Mouse (Mus musculus) frontal cortex, postnatal 14 days (tissue): ENCODE measurements around the gene Zfand4.
"Not testable (repeated sequence)": the region's sequence is repeated elsewhere in the genome, so short reads cannot be mapped to it uniquely, and the experiment has no call there.

ENCODE experiments used
- DNase-seq, 2 experiments: peaks; one replicate each; pipeline ENCODE4 v3.0.0; 2022; ENCODE audit warnings: low spot score in 2 of 2

The Zfand4 gene

DNA sequence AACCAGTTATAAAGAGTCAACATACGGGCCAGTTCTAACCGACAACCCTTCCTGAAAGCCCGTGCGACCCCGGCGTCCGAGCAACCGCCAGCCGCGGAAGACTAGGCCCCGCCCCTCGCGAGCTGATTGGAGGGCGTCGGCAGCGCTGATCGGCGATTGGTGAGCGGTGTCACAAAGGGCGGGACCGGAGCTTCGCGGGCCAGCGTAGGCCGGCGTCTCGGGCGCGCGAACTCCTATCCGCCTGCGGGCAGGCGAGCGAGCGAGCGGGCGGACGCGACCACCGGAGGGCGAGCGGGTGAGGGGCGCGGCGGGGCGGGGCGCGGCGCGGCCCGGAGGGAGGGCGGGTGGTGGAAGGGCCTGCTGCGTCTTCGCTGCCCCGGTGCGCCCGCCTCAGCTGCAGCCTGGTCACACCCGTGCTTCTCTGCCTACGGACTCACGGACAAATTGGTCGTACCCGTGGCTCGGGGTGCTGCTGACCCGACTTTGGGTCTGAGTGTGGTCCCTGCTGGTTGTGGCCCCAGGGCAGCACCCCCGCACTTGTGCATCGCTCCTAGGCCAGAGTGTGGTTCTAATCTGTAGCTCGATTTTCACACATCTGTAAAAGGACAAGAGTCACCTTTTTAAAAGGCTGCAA is at the start of gene Zfand4:
Gene Zfand4, plus strand, starts transcription at position 205 of the 634 bp plus-strand sequence.
- peak; percentile 76 to 84 for DNase-seq

GRCm38 (mm10) chr6:116227767-116228166 is 36.3 kb upstream of the Zfand4 start:
- DNase-seq = no peak

DNA sequence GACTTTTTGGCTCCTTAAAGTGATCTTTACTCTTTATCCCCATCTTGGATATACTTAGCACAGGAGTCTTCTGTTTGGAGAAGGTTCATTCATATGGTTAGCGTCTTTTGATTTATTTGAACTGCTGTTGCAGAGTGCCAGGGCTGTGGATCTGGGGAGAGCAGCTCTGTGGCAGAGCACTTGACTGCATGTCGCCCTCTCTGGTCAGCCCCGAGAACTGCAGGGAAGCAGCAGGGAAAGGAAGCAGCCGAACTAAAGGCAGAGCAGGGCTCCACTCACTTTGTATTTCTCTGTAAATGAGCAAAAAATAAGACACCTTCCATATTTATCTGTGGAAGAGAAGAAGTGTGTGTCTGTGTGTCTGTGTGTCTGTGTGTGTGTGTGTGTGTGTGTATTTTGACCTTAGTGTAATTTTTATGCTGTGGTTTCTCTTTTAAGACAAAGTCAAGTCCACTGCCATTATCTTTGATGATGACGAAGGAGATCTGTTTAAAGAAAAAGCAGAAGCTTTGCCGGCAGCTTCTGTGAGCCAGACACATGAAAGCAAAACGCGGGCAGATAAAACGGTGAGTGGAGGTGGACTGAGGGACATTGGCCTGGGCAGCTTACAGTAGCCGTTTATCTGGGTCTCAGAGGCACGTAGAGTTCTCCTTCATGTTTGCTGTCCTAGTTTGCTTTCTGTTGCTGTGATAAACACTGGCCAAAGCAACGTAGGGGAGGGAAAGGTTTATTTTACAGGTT is 35.1 kb upstream of the Zfand4 start:
- DNase-seq = peak; percentile 27 to 71

- DNase-seq = not testable (repeated sequence)
These were observed 29.2 kb upstream of the Zfand4 start for GRCm38 (mm10) chr6:116234821-116235220.

GRCm38 (mm10) chr6:116235336-116235735 is 28.7 kb upstream of the Zfand4 start:
- DNase-seq = no peak

DNA sequence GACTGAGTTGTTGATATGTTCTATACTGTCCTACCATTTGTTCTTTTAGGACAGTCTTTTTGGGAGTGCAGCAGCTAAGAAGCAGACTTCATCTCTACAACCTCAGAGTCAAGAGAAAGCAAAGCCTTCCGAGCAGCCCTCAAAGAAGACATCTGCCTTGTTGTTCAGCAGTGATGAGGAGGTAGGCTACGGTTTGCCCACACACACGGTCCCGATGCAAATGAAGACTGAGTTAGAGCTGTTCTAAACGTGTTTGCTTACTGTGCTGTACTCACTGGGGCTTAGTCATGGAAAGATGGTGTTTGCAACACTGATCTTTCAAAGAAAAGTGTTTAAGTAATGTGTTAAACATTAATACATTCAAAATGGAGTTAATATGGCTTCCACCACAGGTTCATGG is 25.9 kb upstream of the Zfand4 start:
- DNase-seq = no peak

DNA sequence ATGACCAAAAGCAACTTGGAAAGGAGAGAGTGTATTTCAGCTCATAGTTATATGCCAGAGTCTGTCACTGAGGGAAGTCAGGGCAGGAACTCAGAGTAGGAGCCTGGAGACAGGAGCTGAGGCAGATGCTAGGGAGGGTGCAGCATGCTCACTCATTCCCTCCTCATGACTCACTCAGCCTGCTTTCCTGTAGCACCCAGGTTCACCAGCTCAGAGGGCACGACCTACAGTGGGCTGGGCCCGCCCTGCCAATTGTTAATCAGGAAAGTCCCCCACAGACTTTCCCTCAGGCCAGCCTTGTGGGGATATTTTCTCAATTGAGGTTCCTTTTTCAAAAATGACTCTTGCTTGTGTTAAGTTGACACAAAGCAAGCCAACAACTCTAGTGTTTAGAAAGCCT is 23.7 kb upstream of the Zfand4 start:
- DNase-seq = no peak

DNA sequence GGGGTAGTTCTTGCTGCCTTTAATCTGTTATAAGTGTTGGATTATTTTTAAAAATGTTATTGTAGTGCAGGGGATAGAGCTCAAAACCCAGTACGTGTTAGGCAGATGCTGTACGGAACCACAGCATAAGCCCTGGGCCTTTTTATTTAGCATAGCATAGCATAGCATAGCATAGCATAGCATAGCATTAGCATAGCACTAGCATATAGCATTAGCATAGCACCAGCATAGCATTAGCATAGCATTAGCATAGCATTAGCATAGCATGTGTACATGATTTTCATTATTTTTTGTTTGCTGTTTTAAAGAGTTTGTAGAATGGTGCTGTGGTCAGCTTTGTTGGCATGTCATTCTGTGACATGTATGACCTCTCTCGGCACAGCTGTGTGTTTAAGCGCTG is 4.4 kb upstream of the Zfand4 start:
- no peak for DNase-seq

DNA sequence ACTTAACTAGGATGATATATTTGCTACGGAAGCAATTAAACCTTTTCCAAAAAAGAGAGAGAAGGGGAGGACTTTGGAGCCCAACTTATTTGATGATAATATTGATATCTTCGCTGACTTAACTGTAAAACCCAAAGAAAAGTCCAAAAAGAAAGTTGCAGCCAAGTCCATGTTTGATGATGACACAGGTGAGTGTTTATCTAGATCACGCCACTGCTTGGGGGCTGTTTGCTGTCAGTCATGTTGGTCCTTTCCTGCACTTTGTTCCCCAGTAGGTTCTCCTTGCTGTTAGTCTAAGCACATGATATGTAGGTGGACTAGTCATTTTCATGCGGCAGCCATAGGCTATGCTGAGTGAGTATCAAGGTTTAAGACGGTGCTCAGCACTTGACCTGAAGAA is 3.5 kb upstream of the Zfand4 start:
- DNase-seq = no peak

GRCm38 (mm10) chr6:116262824-116263223 is 1.2 kb upstream of the Zfand4 start:
- no peak for DNase-seq

GRCm38 (mm10) chr6:116264836-116265235 is 814 bp downstream of the Zfand4 start:
- DNase-seq = no peak

DNA sequence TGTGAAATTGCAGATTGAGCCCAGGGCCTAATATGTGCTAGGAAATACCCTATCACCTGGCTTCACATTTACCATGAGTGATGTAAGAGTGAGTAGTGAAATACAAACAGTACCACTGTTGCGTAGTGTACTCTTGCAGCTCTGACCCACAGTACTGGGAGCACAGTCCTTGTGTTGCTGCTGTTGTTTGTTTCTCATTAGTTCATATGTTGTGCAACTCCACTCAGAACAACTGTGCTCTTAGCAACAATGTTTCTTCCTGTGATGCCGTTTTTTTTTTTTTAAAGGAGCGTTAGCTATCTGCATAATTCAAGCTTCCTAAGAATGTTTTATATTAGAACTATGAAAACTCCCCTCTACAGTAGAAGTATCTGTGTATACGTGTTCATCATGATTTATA is 1.6 kb downstream of the Zfand4 start:
- DNase-seq = no peak

DNA sequence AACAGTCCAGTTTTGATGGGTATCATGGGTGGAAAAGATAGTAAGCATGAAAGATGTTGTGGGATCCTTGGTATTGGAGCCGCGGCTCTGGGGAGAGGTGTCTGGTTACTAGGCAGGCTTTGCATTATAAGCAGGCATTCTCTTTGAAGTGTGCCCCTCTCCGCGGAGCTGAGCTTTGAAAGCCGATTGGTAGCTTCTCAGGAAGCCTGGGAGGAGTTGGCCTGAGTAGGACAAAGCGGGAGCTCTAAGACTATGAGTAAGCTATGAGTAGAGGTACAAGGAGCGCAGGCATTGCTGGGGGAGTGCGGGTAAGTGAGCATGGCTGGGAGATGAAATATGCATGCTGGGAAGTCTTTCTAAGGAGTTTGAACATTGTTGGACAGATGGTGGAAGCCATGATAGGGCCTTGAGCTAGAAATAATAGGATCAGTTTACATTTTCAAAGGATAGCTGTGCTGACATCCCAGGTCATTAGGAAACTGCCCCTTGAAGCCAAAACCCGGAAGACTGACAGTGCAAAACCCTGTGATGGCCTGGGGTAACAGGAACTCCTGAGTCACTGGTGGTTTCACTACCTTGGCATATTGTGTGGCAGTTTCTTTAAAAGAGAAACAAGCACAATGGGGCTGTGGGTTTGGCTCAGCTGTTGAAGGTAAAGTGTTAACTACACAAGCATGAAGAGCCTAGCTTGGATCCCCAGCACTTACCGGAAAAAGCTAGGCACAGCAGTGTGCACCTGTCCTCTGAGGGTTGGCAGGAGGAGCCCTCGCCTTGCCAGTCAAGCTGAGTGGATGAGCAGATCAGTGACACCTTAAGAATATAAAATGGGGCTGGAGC is 2.5 kb downstream of the Zfand4 start:
- DNase-seq = no peak

DNA sequence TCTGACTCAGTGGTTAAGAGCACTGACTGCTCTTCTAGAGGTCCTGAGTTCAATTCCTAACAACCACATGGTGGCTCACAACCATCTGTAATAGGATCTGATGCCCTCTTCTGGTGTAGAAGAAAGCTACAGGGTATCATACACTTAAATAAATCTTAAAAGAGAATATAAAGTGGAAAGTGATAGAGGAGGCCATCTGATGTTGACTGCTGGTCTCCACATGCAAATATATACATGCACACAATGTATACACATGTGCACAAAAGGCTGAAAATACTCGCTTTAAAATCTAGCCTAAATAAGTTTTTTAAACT is 3.0 kb downstream of the Zfand4 start:
- DNase-seq = no peak

GRCm38 (mm10) chr6:116275695-116276094 is 11.7 kb downstream of the Zfand4 start:
- DNase-seq = no peak

GRCm38 (mm10) chr6:116278679-116279317 is 14.8 kb downstream of the Zfand4 start:
- DNase-seq = no peak

GRCm38 (mm10) chr6:116281014-116281413 is 17.0 kb downstream of the Zfand4 start:
- DNase-seq = no peak

GRCm38 (mm10) chr6:116282546-116282945 is 18.5 kb downstream of the Zfand4 start:
- no peak for DNase-seq

- DNase-seq = no peak
These were observed 19.3 kb downstream of the Zfand4 start for GRCm38 (mm10) chr6:116283280-116283679.

GRCm38 (mm10) chr6:116286321-116286720 is 22.3 kb downstream of the Zfand4 start:
- no peak for DNase-seq

GRCm38 (mm10) chr6:116286870-116287575 is 23.0 kb downstream of the Zfand4 start:
- DNase-seq = no peak

- DNase-seq = no peak
These were observed 47.4 kb downstream of the Zfand4 start for GRCm38 (mm10) chr6:116311411-116311810.
